Mouse (Mus musculus): ENCODE data around the gene Srgap2. TPM values are rescaled to one million over a fixed set of nuclear protein-coding genes. Genes with fewer than 3 reads are reported as not detected.

Srgap2 gene
- total RNA-seq, 2 experiments from 2014 or later = 7.8 to 22.6 TPM

Other genes starting within 250 kb of the Srgap2 start
- 11.1 and 11.2 TPM in 2 replicates for gene Ikbke, start 247.7 kb downstream of the Srgap2 start, total RNA-seq (2014; fragmentation: Nextera tagmentation)
- 1.9 and 4.3 TPM in 2 replicates for gene Ikbke, start 247.7 kb downstream of the Srgap2 start, total RNA-seq (2017)
- 2.6 and 4.1 TPM in 2 replicates for gene Fam72a, start 551 bp upstream of the Srgap2 start, total RNA-seq (2014; fragmentation: Nextera tagmentation)
- gene Fam72a, start 551 bp upstream of the Srgap2 start, total RNA-seq (2017) = 2.8 and 6.1 TPM in 2 replicates
- gene Avpr1b, start 71.9 kb upstream of the Srgap2 start, total RNA-seq (2014; fragmentation: Nextera tagmentation) = not detected in 2 replicates
- not detected in 2 replicates for gene Avpr1b, start 71.9 kb upstream of the Srgap2 start, total RNA-seq (2017)
- 337 and 406 TPM in 2 replicates for gene Ctse, start 111.0 kb upstream of the Srgap2 start, total RNA-seq (2014; fragmentation: Nextera tagmentation)
- gene Ctse, start 111.0 kb upstream of the Srgap2 start, total RNA-seq (2017) = 141 and 329 TPM in 2 replicates
- not detected in 2 replicates for gene Rab7b, start 161.3 kb upstream of the Srgap2 start, total RNA-seq (2014; fragmentation: Nextera tagmentation)
- gene Rab7b, start 161.3 kb upstream of the Srgap2 start, total RNA-seq (2017) = 1.3 and 1.5 TPM in 2 replicates
- gene Slc26a9, start 216.7 kb upstream of the Srgap2 start, total RNA-seq (2014; fragmentation: Nextera tagmentation) = not detected in 2 replicates
- gene Slc26a9, start 216.7 kb upstream of the Srgap2 start, total RNA-seq (2017) = not detected in 2 replicates

All from megakaryocyte-erythroid progenitor cell, adult 5-6 weeks (primary cell).